Mouse (Mus musculus): ENCODE data around the gene Sema5a.
A peak's percentile ranks its signal among the peaks of the same experiment; 100 is the strongest.

The Sema5a gene

DNA sequence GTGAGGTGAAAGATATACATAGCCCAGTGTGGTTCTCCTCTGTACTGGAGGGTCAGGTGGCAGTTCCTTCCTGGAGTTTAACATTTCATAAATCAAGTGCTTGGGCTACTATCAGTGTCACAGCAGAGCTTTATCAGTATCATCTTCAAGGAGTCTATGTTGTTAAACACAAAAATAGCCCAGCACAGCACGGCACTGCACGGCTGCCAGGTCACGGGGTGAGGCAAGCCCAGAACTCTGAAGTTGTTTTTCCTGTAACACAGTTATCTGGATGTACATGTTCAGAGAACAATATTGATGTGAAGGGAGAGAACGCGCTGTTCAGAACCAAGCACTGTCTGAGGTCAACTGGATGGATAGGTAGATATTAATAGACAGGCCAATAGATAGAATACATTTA lies 112.2 kb downstream of the Sema5a start:
- peak; percentile 16 for DNase-seq (ENCODE audit: low spot score)

- no peak for DNase-seq (ENCODE audit: low spot score)
Measured at GRCm38 (mm10) chr15:32367841-32368240, 123.2 kb downstream of the Sema5a start.

DNA sequence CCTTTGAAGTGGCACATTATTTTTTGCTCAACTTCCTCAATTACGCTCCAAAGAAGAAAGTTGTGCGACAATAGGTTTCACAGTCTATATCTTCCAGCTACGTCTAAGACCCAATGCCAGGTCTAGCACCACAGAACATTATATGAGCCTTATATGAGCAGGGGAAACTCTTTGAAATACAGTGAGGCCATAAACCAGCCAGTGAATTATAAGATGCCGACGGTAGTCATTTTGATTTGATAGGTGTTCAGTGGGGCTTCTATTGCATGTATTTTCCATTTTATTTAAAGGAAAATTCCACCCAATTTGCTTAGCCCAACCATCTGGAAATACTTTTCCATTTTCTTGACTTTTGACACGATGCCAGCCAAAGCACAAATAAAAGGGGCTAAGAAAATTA lies 126.3 kb downstream of the Sema5a start:
- no peak for DNase-seq (ENCODE audit: low spot score)

DNA sequence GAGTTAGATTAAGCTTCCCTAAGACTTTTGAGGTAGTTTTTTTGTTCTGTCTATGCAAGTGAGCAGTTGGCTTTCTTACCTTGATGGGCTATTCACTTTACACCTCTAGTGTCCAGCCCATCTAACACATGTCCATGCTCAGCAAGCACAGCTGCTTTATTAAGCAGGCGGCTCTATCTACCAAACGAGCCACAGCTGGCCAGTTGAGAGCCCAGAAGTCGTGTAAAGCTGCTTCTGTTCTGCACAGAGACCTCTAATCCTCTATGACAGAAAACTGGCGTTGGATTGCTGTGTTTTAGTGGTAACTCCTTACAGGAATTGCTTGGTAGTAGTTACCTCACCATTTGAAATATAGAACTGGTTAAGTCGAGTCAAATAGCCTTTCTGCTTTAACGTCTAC lies 126.8 kb downstream of the Sema5a start:
- no peak for DNase-seq (ENCODE audit: low spot score)

GRCm38 (mm10) chr15:32376326-32376725 lies 131.7 kb downstream of the Sema5a start:
- no peak for DNase-seq (ENCODE audit: low spot score)

DNA sequence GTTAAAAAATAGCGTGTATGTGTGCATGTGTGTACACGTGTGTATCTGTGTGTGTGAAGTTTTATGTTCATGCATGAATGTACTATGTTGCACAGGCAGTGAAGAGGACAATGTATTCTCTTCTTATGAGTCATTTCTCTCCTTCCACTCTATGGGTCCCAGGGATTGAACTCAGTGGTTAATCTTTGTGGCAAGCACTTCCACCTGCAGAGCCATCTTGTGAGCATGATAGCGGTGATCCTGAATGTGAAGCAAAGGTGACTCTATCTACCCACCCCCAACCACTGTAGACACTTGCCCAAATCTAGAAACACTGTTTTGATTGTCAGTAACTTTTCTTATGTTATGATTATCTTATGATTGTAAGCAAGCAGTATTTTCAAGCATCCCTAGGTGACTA lies 133.2 kb downstream of the Sema5a start:
- no peak for DNase-seq (ENCODE audit: low spot score)

DNA sequence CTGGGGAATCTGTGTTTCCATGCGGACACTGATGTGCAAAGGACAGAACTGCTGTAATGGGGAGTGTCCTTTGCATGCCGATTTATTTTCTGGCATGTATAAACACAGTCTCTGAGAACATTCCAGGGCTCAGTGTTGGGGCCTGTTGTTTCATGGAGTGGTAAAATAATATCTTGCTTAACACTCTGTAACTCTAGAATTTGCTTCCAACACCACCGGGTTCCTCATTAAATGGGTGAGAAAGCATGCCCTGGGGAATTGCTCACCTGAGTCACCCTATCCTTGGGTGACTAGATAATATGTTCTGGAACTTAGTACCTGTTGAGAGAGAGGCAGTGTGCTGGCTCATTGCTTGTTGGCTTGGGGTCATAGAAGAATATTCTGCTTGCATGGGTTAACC lies 135.7 kb downstream of the Sema5a start:
- DNase-seq (ENCODE audit: low spot score), result no peak

DNA sequence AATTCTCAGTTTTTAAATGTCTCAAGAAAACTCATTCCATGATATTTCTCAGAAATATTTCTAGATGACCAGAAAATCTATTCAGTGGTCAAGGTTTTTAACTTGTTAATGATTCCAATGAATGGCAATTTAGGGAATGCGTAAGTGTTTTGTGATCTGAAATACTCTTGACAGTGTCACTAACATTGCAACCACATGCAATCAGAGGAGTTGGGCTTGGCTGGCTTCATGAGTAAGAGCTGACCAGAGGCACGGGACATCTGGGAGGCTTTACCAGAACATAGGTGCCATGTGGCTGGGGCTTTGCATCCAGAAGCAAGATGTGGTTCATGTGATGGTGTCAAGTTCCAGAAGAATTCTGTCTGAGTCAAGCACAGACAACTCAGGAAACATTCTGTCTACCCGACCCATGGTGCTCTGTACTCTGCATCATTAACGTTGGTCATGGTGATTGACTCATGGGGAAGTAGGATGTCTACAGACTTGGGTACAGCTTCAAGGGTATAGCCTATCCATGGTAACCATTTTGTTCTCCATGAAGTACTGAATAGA lies 138.4 kb downstream of the Sema5a start:
- DNase-seq (ENCODE audit: low spot score), result no peak

GRCm38 (mm10) chr15:32396241-32396890 lies 151.8 kb downstream of the Sema5a start:
- DNase-seq (ENCODE audit: low spot score), result no peak

DNA sequence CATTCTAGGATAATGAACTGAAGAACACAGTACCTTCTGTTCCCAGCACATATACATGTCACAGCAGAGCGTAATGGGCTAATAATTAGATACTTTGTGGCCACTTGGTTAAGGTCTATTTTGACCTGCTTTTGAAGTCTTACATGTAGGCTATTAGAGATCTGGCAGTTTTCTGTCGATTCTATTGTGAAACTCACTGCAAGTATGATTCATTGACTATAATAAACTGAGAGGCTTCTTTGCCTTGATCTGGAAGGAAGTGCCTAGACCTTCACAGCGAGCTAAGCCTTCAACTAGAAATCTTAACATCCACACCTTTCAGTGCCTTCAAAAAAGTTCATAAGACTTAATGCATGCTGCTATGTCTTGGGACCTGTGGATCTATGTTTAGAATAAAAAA lies 152.5 kb downstream of the Sema5a start:
- no peak for DNase-seq (ENCODE audit: low spot score)

GRCm38 (mm10) chr15:32398721-32399120 lies 154.1 kb downstream of the Sema5a start:
- DNase-seq (ENCODE audit: low spot score), result no peak

- no peak for DNase-seq (ENCODE audit: low spot score)
Measured at GRCm38 (mm10) chr15:32401909-32402527, 157.4 kb downstream of the Sema5a start.

DNA sequence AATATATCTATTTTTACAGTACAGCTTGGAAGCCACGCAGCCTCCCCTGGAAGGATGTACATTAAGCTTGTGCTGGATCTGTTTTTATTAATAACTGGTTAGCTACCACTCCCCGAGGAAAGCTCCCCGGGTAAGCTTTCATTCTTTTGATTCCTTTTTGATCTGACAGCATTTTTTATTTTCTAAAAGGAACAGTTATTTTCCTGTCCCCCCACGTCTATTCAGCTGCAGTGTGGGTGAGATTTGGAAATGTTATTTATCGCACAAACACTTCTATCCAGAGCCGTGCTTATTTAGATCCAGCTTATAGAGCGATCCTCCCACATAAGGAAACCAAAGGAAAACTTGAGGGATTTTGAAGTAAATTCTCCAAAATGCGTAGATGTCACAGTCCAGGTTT lies 158.7 kb downstream of the Sema5a start:
- no peak for DNase-seq (ENCODE audit: low spot score)

DNA sequence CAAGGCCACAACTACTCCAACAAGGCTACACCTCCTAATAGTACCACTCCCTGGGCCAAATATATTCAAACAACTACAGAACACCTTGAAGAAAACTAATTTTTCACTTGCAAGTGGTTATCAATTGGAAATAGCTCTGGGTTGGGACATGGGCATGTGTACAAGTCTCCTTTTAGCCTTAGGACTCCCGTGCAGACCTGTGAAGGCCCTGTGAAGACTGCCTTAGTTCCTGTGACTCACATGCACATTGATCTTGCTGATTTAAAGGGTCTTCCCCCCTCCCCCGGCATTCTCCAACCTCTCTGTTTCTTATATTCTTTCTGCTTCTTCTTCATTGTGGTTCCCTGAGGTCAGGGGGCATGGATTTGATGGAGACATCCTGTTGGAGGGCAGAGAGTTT lies 161.8 kb downstream of the Sema5a start:
- no peak for DNase-seq (ENCODE audit: low spot score)

GRCm38 (mm10) chr15:32407766-32408165 lies 163.2 kb downstream of the Sema5a start:
- DNase-seq (ENCODE audit: low spot score), result no peak

GRCm38 (mm10) chr15:32416291-32416690 lies 171.7 kb downstream of the Sema5a start:
- no peak for DNase-seq (ENCODE audit: low spot score)

DNA sequence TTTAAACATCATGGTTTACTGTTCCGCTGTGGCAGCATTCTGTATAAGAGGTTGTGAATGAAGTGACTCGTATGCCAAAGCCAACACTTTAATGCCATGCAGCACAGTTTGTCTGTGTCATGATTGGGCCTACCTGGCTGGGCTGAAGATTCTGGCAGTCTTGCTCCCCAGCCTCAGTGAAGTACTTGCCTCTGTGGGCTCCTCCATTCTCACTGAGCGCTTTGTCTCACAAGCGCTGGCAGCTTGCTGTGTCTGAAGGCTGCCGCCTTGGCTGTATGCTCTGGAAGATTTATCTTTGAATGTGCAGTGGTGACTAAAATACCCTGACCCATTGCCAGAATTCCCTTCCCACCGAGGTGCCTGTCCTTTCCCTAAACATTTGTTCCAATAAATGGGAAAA lies 178.0 kb downstream of the Sema5a start:
- no peak for DNase-seq (ENCODE audit: low spot score)

GRCm38 (mm10) chr15:32423061-32423460 lies 178.5 kb downstream of the Sema5a start:
- no peak for DNase-seq (ENCODE audit: low spot score)

DNA sequence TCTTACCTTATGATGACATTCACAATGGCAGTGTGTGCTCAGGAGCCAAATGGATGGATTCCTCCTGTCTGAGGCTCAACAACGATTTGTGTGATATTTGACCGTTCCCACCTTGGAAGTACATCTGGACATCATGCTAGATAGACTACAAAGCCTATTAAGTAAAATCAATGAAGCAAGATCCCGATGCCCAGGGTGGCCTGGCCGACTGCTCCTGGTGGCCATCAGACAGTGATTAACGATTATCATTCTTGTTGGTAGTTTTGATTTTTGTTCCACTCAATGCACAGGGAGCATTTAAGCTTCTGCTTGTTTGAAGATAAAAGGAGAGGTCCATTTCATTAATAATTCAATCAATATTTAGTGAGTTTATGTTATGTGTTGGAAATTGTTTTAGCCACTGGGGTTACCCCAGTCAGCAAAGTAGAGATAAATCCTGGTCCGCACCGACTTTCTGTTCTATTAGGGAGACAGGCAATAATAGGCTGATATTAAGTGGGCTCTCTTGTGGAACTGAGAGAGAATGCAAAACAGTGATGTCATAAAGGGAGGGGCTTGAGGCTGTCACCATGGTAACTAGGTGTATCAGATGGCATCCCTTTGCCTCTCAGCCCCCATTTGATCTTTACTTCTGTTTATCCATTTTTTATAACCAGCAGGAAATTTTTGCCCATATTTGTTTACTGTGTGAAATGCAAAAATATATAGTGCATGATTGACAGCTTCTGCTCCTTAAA lies 182.7 kb downstream of the Sema5a start:
- DNase-seq (ENCODE audit: low spot score), result no peak

- DNase-seq (ENCODE audit: low spot score), result no peak
Measured at GRCm38 (mm10) chr15:32432927-32433832, 188.6 kb downstream of the Sema5a start.

DNA sequence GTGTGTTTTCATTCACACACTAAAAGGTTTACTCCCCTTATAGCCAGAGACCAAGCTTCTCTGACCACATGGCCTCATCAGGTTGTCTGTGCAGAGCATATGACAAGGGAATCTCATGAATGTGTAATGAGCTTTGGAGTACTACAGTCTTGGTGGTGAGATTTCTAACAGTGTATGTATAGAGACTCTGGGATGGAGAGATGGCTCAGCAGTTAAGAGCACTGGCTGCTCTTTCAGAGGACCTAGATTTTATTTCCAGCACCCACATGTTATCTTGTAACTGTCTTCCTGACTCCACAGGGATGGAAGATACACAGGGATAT lies 189.2 kb downstream of the Sema5a start:
- DNase-seq (ENCODE audit: low spot score), result no peak

DNA sequence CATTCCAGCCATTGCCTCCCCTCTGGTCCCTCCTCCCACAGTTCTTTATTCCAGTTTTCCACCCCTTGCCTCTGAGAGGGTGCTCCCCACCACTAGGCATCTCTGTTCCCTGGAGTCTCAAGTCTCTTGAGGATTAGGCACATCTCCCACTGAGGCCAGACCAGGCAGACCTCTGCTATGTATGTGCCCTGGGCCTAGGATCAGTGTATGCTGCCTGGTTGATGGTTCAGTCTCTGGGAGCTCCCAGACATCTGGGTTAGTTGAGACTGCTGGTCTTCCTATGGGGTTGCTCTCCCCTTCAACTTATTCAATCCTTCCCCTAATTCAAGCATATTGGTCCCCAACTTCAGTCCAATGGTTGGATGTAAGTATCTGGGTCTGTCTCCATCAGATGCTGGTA lies 189.7 kb downstream of the Sema5a start:
- no peak for DNase-seq (ENCODE audit: low spot score)

Measured in ovary, adult 18-20 months (tissue).